Mouse (Mus musculus) embryonic facial prominence, embryonic 13.5 days (tissue): ENCODE results near the gene 6030408B16Rik. TPM values are rescaled to one million over a fixed set of nuclear protein-coding genes. Genes with fewer than 3 reads are reported as not detected.

Experiments used
- ATAC-seq: fragments of 200-750 bp; cut with Nextera tagmentation; 2 replicates; pipeline ENCODE4 v1.8.0; 2017; ENCODE audit warnings: low read depth; ENCODE audit not compliant: insufficient number of reproducible peaks, insufficient read depth, low FRiP score, low TSS enrichment
- H3K27ac ChIP-seq: fragments of 300-500 bp; sonication (generic); 2 replicates; pipeline ENCODE4 v1.5.1; 2015; ENCODE audit warnings: moderate library complexity, mild to moderate bottlenecking, inconsistent platforms
- H3K27me3 ChIP-seq: fragments of 300-500 bp; sonication (generic); 2 replicates; pipeline ENCODE4 v1.6.1; 2015; ENCODE audit warnings: mild to moderate bottlenecking, inconsistent platforms
- H3K36me3 ChIP-seq: fragments of 300-500 bp; sonication (generic); 2 replicates; pipeline ENCODE4 v1.6.1; 2015; ENCODE audit warnings: mild to moderate bottlenecking, inconsistent platforms
- H3K4me1 ChIP-seq: fragments of 300-500 bp; sonication (generic); 2 replicates; pipeline ENCODE4 v1.6.1; 2015; ENCODE audit warnings: inconsistent platforms
- H3K4me2 ChIP-seq: fragments of 300-500 bp; sonication (generic); 2 replicates; pipeline ENCODE4 v1.6.1; 2015; ENCODE audit warnings: moderate library complexity, mild to moderate bottlenecking, inconsistent platforms
- H3K4me3 ChIP-seq: fragments of 300-500 bp; sonication (generic); 2 replicates; pipeline ENCODE4 v1.5.1; 2015; ENCODE audit warnings: mild to moderate bottlenecking, inconsistent platforms
- H3K9ac ChIP-seq: fragments of 300-500 bp; sonication (generic); 2 replicates; pipeline ENCODE4 v1.6.1; 2015; ENCODE audit warnings: mild to moderate bottlenecking, inconsistent platforms
- H3K9me3 ChIP-seq: fragments of 300-500 bp; sonication (generic); 2 replicates; pipeline ENCODE4 v1.6.1; 2016; ENCODE audit warnings: inconsistent platforms
- WGBS: fragments of 180-500 bp; shearing (Covaris S2); methylation state at CpG from one replicate; pipeline ENCODE4 v1.1.7; 2015; ENCODE audit warnings: mixed read lengths; 5-methylcytosine and 5-hydroxymethylcytosine counted together
- polyA plus RNA-seq: library from polyadenylated mRNA; unstranded; fragments of >200 nt; fragmentation: Nextera tagmentation; extraction: Ambion mirVana; gene quantifications from 2 replicates; pipeline ENCODE4 v1.2.1, GENCODE M21; 2015

The 6030408B16Rik gene
- polyA plus RNA-seq, 1 experiment from 2014 or later, result 0.60 TPM

DNA sequence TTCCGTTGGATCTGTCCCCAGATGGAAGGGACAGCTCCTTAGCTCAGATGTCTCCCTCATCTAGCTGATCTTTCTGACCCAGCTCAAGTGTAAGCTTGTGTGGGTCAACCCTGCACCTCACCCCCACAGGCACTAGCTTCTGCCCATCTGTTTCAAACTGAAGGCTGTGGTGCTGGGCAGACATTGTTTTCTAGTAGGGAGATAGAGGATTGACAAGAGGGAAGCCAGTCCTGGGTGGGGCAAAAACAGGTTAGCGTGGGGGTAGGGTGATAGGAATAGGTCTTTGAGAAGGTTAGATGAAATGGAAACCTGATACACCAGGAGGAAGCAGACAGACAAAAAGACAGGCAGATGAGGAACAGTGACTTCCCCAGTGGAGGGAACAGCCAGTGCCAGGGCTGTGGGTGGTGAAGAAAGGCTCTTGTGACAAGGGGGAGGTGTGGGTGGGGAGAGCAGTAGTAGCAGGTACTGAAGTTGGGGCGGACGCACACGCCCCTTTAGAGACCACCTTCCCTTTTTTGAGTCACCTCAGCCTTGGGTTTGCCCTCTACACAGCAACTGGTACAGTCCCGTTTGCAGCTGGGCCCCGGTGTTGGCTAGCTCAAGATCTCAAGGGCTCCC is 37.1 kb upstream of the 6030408B16Rik start:
- Histone ChIP-seq H3K27ac (no peak overlapping the region), H3K9me3 (no peaks in the 10 kb centered on the region), H3K4me1 (peaks cover 29% of the 10 kb centered on the region), H3K9ac (no peak overlapping the region), H3K4me3 (no peak overlapping the region), H3K4me2 (no peak overlapping the region), H3K27me3 (no peaks in the 10 kb centered on the region), H3K36me3 (no peaks in the 10 kb centered on the region)
- no peak for ATAC-seq
- WGBS, result 83% methylated on average over 7 of the region's 7 CpGs

- no peak overlapping the region for H3K27ac ChIP-seq
- WGBS, result 73% methylated on average over 14 of the region's 14 CpGs
- H3K4me3 ChIP-seq, result no peak overlapping the region
- H3K4me2 ChIP-seq, result no peak overlapping the region
- no peak overlapping the region for H3K9ac ChIP-seq
- no peaks in the 10 kb centered on the region for H3K9me3 ChIP-seq
- peaks cover 35% of the 10 kb centered on the region for H3K4me1 ChIP-seq
- no peaks in the 10 kb centered on the region for H3K27me3 ChIP-seq
- ATAC-seq, result no peak
- no peaks in the 10 kb centered on the region for H3K36me3 ChIP-seq
Observed at GRCm38 (mm10) chr15:101256463-101257206, 36.4 kb upstream of the 6030408B16Rik start.

GRCm38 (mm10) chr15:101258420-101258819 is 34.6 kb upstream of the 6030408B16Rik start:
- Histone ChIP-seq H3K4me2 (no peak overlapping the region), H3K9ac (no peak overlapping the region; the same call in 1 of the 2 replicates), H3K27ac (no peak overlapping the region), H3K4me1 (peaks cover 39% of the 10 kb centered on the region), H3K9me3 (no peaks in the 10 kb centered on the region), H3K4me3 (no peak overlapping the region), H3K27me3 (no peaks in the 10 kb centered on the region), H3K36me3 (no peaks in the 10 kb centered on the region)
- WGBS, result 82% methylated on average over 11 of the region's 11 CpGs
- ATAC-seq, result no peak

DNA sequence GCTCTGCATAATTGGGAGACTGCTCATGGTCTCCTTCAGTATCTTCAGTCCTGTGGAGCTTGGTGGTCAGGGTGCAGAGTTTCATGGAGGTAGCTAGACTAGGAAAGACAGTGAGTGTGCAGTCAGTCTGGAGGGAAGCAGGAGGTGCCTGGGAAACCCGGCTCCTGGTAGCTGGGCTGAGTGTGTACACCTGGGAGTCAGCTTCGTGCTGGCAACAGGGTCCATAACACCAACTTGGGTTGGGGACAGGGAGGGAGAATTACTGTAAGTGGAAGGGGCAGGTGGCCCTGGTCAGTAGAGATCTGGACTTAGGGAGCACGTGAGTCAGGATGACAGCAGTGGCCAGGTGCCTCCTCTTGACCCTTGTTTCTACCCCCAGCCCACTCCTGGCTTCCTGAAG is 33.1 kb upstream of the 6030408B16Rik start:
- Histone ChIP-seq H3K4me3 (no peak overlapping the region), H3K9ac (0 out of 2 replicates have a peak overlapping the region, but pooled peaks have one; percentile 23), H3K27ac (peak overlapping the region; percentile 91), H3K4me2 (no peak overlapping the region), H3K36me3 (no peaks in the 10 kb centered on the region), H3K4me1 (peaks cover 31% of the 10 kb centered on the region), H3K27me3 (no peaks in the 10 kb centered on the region), H3K9me3 (no peaks in the 10 kb centered on the region)
- WGBS, result 91% methylated on average over 3 of the region's 3 CpGs
- no peak for ATAC-seq

GRCm38 (mm10) chr15:101260387-101260786 is 32.6 kb upstream of the 6030408B16Rik start:
- Histone ChIP-seq H3K36me3 (no peaks in the 10 kb centered on the region), H3K9ac (0 out of 2 replicates have a peak overlapping the region, but pooled peaks have one; percentile 23), H3K27me3 (no peaks in the 10 kb centered on the region), H3K27ac (peak overlapping the region; percentile 91), H3K4me3 (no peak overlapping the region), H3K9me3 (no peaks in the 10 kb centered on the region), H3K4me2 (0 out of 2 replicates have a peak overlapping the region, but pooled peaks have one; percentile 31), H3K4me1 (peaks cover 31% of the 10 kb centered on the region)
- 44% methylated on average over 10 of the region's 10 CpGs for WGBS
- no peak for ATAC-seq

GRCm38 (mm10) chr15:101260874-101261622 is 32.0 kb upstream of the 6030408B16Rik start:
- Histone ChIP-seq H3K4me1 (peaks cover 36% of the 10 kb centered on the region), H3K27ac (peak overlapping the region; percentile 91), H3K36me3 (no peaks in the 10 kb centered on the region), H3K4me2 (peak overlapping the region; percentile 31), H3K9me3 (no peaks in the 10 kb centered on the region), H3K27me3 (no peaks in the 10 kb centered on the region), H3K9ac (peak overlapping the region; percentile 52; the same call in 1 of the 2 replicates), H3K4me3 (no peak overlapping the region)
- 31% methylated on average over 13 of the region's 13 CpGs for WGBS
- no peak for ATAC-seq

- H3K4me3 ChIP-seq, result no peak overlapping the region
- peak overlapping the region; percentile 53; the same call in 1 of the 2 replicates for H3K27ac ChIP-seq
- H3K27me3 ChIP-seq, result 0 out of 2 replicates have a peak, but pooled peaks cover under 1% of the 10 kb centered on the region
- 55% methylated on average over 5 of the region's 5 CpGs for WGBS
- H3K4me2 ChIP-seq, result no peak overlapping the region
- H3K4me1 ChIP-seq, result peaks cover 44% of the 10 kb centered on the region
- H3K36me3 ChIP-seq, result no peaks in the 10 kb centered on the region
- ATAC-seq, result no peak
- H3K9me3 ChIP-seq, result no peaks in the 10 kb centered on the region
- H3K9ac ChIP-seq, result no peak overlapping the region
Observed at GRCm38 (mm10) chr15:101262502-101262901, 30.5 kb upstream of the 6030408B16Rik start.

DNA sequence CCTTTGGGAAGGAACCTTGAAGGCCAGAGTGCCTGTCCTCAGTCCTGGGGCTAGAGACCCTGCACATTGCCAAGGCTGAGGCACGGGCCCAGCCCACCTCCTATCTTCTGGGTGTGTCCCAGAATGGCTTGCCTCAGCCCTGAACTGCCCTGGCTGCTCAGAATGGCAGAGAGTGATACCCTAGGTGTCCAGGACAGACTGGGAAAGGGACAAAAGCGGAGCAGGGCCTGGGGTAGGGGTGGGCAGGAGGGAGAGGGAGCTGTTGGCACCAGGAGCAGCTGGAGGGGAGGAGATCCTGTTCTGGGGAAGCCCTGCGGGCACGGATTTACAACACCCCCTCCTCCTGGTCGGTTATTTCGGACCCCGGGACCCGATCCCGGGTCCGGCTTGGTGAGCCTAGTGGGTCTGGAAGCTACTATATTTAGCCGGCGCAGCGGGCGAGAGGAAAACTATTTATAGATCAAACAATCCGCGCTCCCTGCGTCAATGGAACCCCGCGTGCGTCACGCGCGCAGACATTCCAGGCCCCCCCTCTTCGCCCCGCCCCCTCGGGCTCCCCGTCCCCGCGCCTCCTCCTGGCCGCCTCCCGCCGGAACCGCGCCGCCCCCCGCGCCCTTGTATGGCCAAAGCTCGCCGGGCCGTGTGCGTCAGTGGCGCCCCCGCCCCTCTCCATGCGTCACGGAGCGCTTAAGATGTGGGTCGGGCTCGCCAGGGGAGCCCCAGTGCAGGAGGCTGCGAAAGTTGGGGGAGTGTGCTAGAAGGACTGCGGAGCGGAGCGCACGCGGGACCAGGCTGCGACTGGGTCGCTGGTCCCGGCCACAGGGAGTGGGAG is 26.7 kb upstream of the 6030408B16Rik start:
- Histone ChIP-seq H3K4me3 (peak overlapping the region; percentile 54), H3K9ac (peak overlapping the region; percentile 68), H3K4me2 (peak overlapping the region; percentile 90), H3K9me3 (no peaks in the 10 kb centered on the region), H3K4me1 (peaks cover 38% of the 10 kb centered on the region), H3K27me3 (peaks cover 14% of the 10 kb centered on the region), H3K27ac (peak overlapping the region; percentile 80), H3K36me3 (peaks cover 15% of the 10 kb centered on the region)
- 1% methylated on average over 57 of the region's 57 CpGs for WGBS
- peak; percentile 89 for ATAC-seq

GRCm38 (mm10) chr15:101267053-101268032 is 25.7 kb upstream of the 6030408B16Rik start:
- peaks cover 14% of the 10 kb centered on the region for H3K27me3 ChIP-seq
- no peak for ATAC-seq
- peak overlapping the region; percentile 90 for H3K4me2 ChIP-seq
- H3K4me1 ChIP-seq, result peaks cover 29% of the 10 kb centered on the region
- H3K9me3 ChIP-seq, result no peaks in the 10 kb centered on the region
- H3K4me3 ChIP-seq, result peak overlapping the region; percentile 54
- H3K36me3 ChIP-seq, result peaks cover 25% of the 10 kb centered on the region
- H3K9ac ChIP-seq, result peak overlapping the region; percentile 68
- WGBS, result 3% methylated on average over 25 of the region's 25 CpGs
- H3K27ac ChIP-seq, result peak overlapping the region; percentile 80
